15 mouse cellular contexts compared by ENCODE assay signal in the genomic region with DNA sequence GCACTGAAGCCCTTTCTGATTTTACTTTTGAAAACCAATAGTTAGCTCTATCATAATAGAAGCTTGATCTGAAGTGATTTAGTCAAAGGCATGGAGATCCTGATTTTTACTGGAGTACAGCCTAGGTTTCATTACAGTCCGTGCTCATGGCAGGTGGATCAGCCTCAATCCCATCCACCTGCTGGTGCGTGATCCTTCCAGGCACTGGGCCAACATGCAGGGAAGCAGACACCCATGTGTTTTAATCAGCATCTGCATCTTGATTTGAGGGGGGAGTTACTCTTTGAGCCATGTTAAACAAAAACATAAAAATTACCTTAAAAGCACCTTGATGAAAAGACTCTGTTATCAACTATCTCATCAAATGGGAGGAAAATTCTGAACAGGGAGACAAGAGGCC. TPM values are rescaled to one million over a fixed set of nuclear protein-coding genes. Genes with fewer than 3 reads are reported as not detected.
DNase-seq lines count a peak whose midpoint lies in the region; ATAC-seq and TF ChIP-seq lines count a peak whose summit lies in the region.
"Had no signal": no experiment of that assay in that cellular context is flagged by ENCODE, and none has a peak within 500 bp of the region (broad histone marks: within the 10 kb centered on the region; RNA-seq: fewer than 3 reads in every experiment).

No protein-coding gene starts in this region.

- no peak overlapping the region for H3ac ChIP-seq in myocyte (ENCODE audit: control insufficient read depth, insufficient read length)

- TF ChIP-seq POLR2A in myocyte (IDR thresholded peaks at IDR 0.05; ENCODE audit: insufficient read length, low read depth), result no peak

- no peak for TF ChIP-seq CTCF in left cerebral cortex, adult 2 months (IDR thresholded peaks at IDR 0.05)
- no peak for TF ChIP-seq CTCF in intestine, postnatal 0 days (IDR thresholded peaks at IDR 0.05; ENCODE audit: low read depth)

- peak overlapping the region; percentile 47 for H3K4me2 ChIP-seq in myocyte (ENCODE audit: low read depth)
- no peak overlapping the region for H3K4me2 ChIP-seq in intestine, postnatal 0 days (replicated peaks; ENCODE audit: low read depth)
- H3K4me2 ChIP-seq: embryonic facial prominence, embryonic 12.5 days; forebrain, embryonic 13.5 days had no signal

- no peaks in the 10 kb centered on the region for H3K79me2 ChIP-seq in myocyte (ENCODE audit: control insufficient read depth, insufficient read depth)

- no peak overlapping the region for H3K27ac ChIP-seq in left cerebral cortex, adult 2 months
- H3K27ac ChIP-seq in intestine, postnatal 0 days (ENCODE audit: low read depth, low read length), result no peak overlapping the region
- H3K27ac ChIP-seq: embryonic facial prominence, embryonic 10.5 days; embryonic facial prominence, embryonic 12.5 days; forebrain, embryonic 13.5 days had no signal

- H3K9ac ChIP-seq in intestine, postnatal 0 days (ENCODE audit: low read depth, low read length), result no peak overlapping the region
- H3K9ac ChIP-seq: embryonic facial prominence, embryonic 12.5 days; forebrain, embryonic 13.5 days had no signal

- peak; percentile 30 to 57 for DNase-seq in cerebellum, postnatal 14 days
- DNase-seq in cerebellum, adult 18-20 months, result no peak
- peak; percentile 27 for DNase-seq in left cerebral cortex, postnatal 4 days
- DNase-seq in left cerebral cortex, adult 2 months (ENCODE audit: extremely low spot score in 1 of 2, low spot score in 2 of 2), result no peak
- DNase-seq: adrenal gland, adult 2 months; adrenal gland, postnatal 10 days; adrenal gland, postnatal 25 days; cerebellum, adult 11-12 months; cerebellum, adult 9-10 months had no signal

- intact Hi-C loops in left cerebral cortex, postnatal 4 days (cut with DNase I), result loop anchor here (10.0 kb wide), 1 partner anchor 399 kb away; no protein-coding TSS in a partner anchor
- intact Hi-C loops in left cerebral cortex, adult 2 months (cut with DNase I), result no loop called here

- WGBS in intestine, postnatal 0 days, result 85% methylated on average over 2 of the region's 2 CpGs

- H3K9me3 ChIP-seq in intestine, postnatal 0 days (ENCODE audit: control insufficient read depth), result no peaks in the 10 kb centered on the region
- H3K9me3 ChIP-seq: embryonic facial prominence, embryonic 10.5 days; embryonic facial prominence, embryonic 12.5 days; forebrain, embryonic 13.5 days had no signal

- no peaks in the 10 kb centered on the region for H3K4me1 ChIP-seq in intestine, postnatal 0 days (replicated peaks; ENCODE audit: control insufficient read depth, insufficient read depth, low read length)
- H3K4me1 ChIP-seq: embryonic facial prominence, embryonic 10.5 days; embryonic facial prominence, embryonic 12.5 days; forebrain, embryonic 13.5 days had no signal

- no peak for ATAC-seq in intestine, postnatal 0 days
- ATAC-seq: forebrain, embryonic 13.5 days; forebrain, embryonic 16.5 days had no signal

- no peaks in the 10 kb centered on the region for H3K36me3 ChIP-seq in myocyte (ENCODE audit: control insufficient read depth, insufficient read depth)
- no peaks in the 10 kb centered on the region for H3K36me3 ChIP-seq in intestine, postnatal 0 days (ENCODE audit: control insufficient read depth, insufficient read depth)
- H3K36me3 ChIP-seq: embryonic facial prominence, embryonic 10.5 days; embryonic facial prominence, embryonic 12.5 days had no signal

- H3K4me3 ChIP-seq in left cerebral cortex, adult 2 months, result no peak overlapping the region
- H3K4me3 ChIP-seq in myocyte, result no peak overlapping the region
- no peak overlapping the region for H3K4me3 ChIP-seq in intestine, postnatal 0 days (ENCODE audit: low read depth, low read length)
- H3K4me3 ChIP-seq: embryonic facial prominence, embryonic 10.5 days; embryonic facial prominence, embryonic 12.5 days; forebrain, embryonic 13.5 days had no signal

- no peaks in the 10 kb centered on the region for H3K27me3 ChIP-seq in myocyte (ENCODE audit: control insufficient read depth, insufficient read depth, insufficient read length)
- H3K27me3 ChIP-seq in intestine, postnatal 0 days (replicated peaks; ENCODE audit: control insufficient read depth, insufficient read depth, low read length), result no peaks in the 10 kb centered on the region
- H3K27me3 ChIP-seq: embryonic facial prominence, embryonic 12.5 days; forebrain, embryonic 13.5 days had no signal

TF ChIP-seq in myocyte, 11 proteins besides CTCF, POLR2A, EP300 and RAD21:
- TF ChIP-seq MAX (IDR thresholded peaks at IDR 0.05; ENCODE audit: low read depth) (no peak), MYOG (IDR thresholded peaks at IDR 0.05; ENCODE audit: control insufficient read depth in 1 of 3, insufficient read depth in 1 of 3, insufficient read length in 2 of 3, low read depth in 2 of 3) (no peak), TCF12 (IDR thresholded peaks at IDR 0.05; ENCODE audit: insufficient read depth, poor library complexity, severe bottlenecking) (no peak), TCF3 (IDR thresholded peaks at IDR 0.05; ENCODE audit: insufficient read length, low read depth) (no peak), CEBPB (IDR thresholded peaks at IDR 0.05; ENCODE audit: insufficient read depth, poor library complexity, severe bottlenecking) (no peak), MYOD1 (IDR thresholded peaks at IDR 0.05; ENCODE audit: control insufficient read depth in 1 of 3, insufficient read length in 2 of 3, low read depth in 2 of 3) (no peak), REST (IDR thresholded peaks at IDR 0.05; ENCODE audit: insufficient read depth, insufficient read length) (no peak), SRF (IDR thresholded peaks at IDR 0.05; ENCODE audit: control insufficient read depth, insufficient read length, low read depth) (no peak), E2F4 (IDR thresholded peaks at IDR 0.05; ENCODE audit: insufficient read depth) (no peak)
TF ChIP-seq in myocyte: peak in this region for 0.

RNA-seq across cellular contexts. Expression of gene Tbc1d5, which starts 16.4 kb away (rescaled TPM):
- 10 to 100 TPM; 50.5 to 66.8 TPM for total RNA-seq in left cerebral cortex, postnatal 4 days (2021)
- 10 to 100 TPM; 26.8 to 26.9 TPM for total RNA-seq in left cerebral cortex, adult 2 months (2021)
- 6.3 TPM for polyA plus RNA-seq in myocyte (2012; fragmentation: generic; extraction: Trizol)
- 4.6 and 5.6 TPM in 2 replicates for polyA plus RNA-seq in intestine, postnatal 0 days (2015; fragmentation: Nextera tagmentation; extraction: Ambion mirVana)

Comparison
In these comparisons a context has a peak if more than half of its experiments do, and no peak if none do; other contexts are left out.
1. DNase-seq: peak in cerebellum, postnatal 14 days (2 of 2) and left cerebral cortex, postnatal 4 days (single experiment); none in cerebellum, adult 18-20 months (0 of 2) and left cerebral cortex, adult 2 months (0 of 2).